Mouse (Mus musculus): ENCODE measurements around the gene Nav2. TPM values are rescaled to one million over a fixed set of nuclear protein-coding genes. Genes with fewer than 3 reads are reported as not detected.

Gene Nav2
- polyA plus RNA-seq, 1 experiment from 2014 or later: 24.2 TPM

DNA sequence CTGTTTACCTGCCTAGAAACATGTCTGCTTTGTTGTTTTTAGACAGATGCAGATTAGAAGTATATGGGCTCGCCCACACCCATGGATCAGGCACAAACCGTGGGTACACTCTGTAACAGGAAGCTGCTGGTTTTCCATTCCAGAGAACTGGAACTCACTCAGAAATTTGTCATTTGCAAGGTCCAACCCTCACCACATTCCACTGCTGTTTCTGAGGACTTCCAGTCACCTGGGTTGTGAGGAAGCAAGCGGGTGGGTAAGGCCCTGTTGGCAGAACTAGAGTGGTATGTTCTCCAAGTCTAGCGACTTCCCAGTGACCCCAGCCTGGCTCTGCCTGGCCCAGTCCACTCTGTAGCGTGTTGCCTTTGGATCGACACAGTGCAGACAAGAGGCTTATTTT is 349.6 kb downstream of the Nav2 start:
- H3K4me2 ChIP-seq: no peak overlapping the region
- no peaks in the 10 kb centered on the region for H3K9me3 ChIP-seq
- no peak overlapping the region for H3K9ac ChIP-seq
- peaks cover 61% of the 10 kb centered on the region for H3K4me1 ChIP-seq (replicated peaks)
- 94% methylated on average over 6 of the region's 6 CpGs for WGBS
- ATAC-seq (ENCODE audit: low FRiP score): no peak
- H3K4me3 ChIP-seq: no peak overlapping the region
- no peaks in the 10 kb centered on the region for H3K36me3 ChIP-seq
- H3K27me3 ChIP-seq: no peaks in the 10 kb centered on the region
- no peak overlapping the region for H3K27ac ChIP-seq

DNA sequence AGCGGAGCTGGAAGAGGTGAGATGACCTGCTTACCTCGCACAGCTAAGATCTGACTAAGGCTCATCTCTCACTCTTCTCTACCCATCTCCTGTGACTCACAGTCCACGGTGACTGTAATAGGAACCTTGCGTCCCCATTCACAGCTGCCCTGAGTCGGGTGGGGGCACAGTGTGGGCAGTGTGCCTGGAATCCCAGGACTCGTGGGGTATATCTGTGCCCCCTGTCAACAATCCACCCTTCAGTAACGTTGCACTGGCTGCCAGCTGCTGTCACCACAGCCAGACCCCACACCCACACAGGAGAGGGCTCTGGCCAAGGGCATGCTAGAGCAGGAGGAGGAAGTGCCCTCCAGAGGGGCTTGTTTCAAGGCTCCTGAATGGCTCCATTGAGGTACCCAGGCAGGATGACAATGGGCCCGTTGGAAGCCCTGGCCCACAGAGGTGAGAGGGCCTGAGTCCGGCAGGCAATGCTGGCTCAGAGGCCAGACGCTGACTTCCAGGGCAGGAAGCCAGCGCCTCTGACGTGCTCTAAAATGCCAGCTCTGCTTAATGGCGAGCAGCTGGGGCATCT is 353.5 kb downstream of the Nav2 start:
- no peaks in the 10 kb centered on the region for H3K9me3 ChIP-seq
- H3K36me3 ChIP-seq: no peaks in the 10 kb centered on the region
- WGBS: 55% methylated on average over 13 of the region's 13 CpGs
- H3K27me3 ChIP-seq: no peaks in the 10 kb centered on the region
- ATAC-seq (ENCODE audit: low FRiP score): peak; percentile 55
- H3K4me3 ChIP-seq: no peak overlapping the region
- no peak overlapping the region for H3K9ac ChIP-seq
- H3K4me2 ChIP-seq: no peak overlapping the region
- H3K4me1 ChIP-seq (replicated peaks): peaks cover 60% of the 10 kb centered on the region
- peak overlapping the region; percentile 64; the same call in 1 of the 2 replicates for H3K27ac ChIP-seq

DNA sequence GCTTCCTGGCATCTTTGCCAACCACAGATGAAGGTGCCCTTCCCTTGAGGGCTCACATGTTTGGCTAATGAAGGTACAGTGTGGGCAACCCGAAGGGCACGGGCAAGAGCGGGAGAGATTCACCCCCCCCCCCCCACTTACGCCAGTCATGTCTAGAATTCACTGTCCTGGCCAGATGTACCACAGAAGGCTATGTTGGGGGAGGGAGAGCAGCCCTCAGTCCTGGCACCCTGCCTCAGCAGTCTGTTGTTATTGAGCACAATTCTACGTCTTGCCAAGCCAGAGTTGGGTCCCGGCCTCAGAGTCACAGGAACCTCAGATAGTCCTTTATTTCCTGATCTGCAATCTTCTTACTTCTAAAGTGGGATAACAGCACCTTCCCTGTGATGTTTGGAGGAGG is 357.9 kb downstream of the Nav2 start:
- peaks cover 44% of the 10 kb centered on the region for H3K4me1 ChIP-seq (replicated peaks)
- no peak overlapping the region for H3K27ac ChIP-seq
- H3K4me3 ChIP-seq: no peak overlapping the region
- H3K27me3 ChIP-seq: no peaks in the 10 kb centered on the region
- no peaks in the 10 kb centered on the region for H3K36me3 ChIP-seq
- no peak overlapping the region for H3K9ac ChIP-seq
- H3K9me3 ChIP-seq: no peaks in the 10 kb centered on the region
- H3K4me2 ChIP-seq: no peak overlapping the region
- WGBS: 73% methylated on average over 6 of the region's 6 CpGs
- ATAC-seq (ENCODE audit: low FRiP score): 0 out of 2 replicates have a peak, but pooled peaks have one; percentile 21

DNA sequence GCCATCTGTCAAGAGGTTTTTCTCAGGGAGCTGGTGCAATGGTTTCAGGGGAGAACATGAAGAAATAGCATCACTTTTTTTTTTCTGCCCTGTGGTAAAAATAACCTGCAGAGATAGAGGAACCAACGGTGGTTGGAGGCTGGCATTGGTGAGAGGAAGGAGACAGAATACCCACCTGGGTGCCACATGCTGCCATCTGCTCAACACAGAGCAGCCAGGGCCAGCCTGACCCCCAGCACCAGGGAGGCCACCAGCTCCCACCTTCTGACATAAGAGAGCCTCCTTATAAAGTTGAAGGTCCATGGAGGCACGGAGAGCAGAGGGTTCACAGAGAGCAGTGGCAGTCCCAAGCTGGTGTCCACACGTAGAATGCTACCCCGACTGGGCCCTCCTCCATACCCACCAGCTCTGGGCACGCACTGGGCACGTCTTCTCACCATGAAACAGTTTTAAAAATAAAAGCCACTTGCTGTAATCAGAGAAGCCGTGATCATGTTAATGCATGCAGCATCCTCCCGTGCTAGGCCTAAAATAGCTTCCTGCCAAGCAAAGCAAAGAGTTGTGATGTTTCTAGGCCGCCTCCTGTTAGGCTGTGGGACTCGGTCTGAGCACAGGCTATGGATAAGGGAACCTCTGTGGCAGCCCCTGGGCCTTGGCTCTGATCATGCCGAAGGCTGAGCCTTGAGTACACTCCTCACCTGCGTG is 359.3 kb downstream of the Nav2 start:
- H3K36me3 ChIP-seq: no peaks in the 10 kb centered on the region
- H3K9me3 ChIP-seq: no peaks in the 10 kb centered on the region
- 83% methylated on average over 12 of the region's 12 CpGs for WGBS
- H3K4me2 ChIP-seq: no peak overlapping the region
- no peak for ATAC-seq (ENCODE audit: low FRiP score)
- H3K27me3 ChIP-seq: no peaks in the 10 kb centered on the region
- H3K4me3 ChIP-seq: no peak overlapping the region
- peaks cover 34% of the 10 kb centered on the region for H3K4me1 ChIP-seq (replicated peaks)
- H3K9ac ChIP-seq: no peak overlapping the region
- 0 out of 2 replicates have a peak overlapping the region, but pooled peaks have one; percentile 12 for H3K27ac ChIP-seq

DNA sequence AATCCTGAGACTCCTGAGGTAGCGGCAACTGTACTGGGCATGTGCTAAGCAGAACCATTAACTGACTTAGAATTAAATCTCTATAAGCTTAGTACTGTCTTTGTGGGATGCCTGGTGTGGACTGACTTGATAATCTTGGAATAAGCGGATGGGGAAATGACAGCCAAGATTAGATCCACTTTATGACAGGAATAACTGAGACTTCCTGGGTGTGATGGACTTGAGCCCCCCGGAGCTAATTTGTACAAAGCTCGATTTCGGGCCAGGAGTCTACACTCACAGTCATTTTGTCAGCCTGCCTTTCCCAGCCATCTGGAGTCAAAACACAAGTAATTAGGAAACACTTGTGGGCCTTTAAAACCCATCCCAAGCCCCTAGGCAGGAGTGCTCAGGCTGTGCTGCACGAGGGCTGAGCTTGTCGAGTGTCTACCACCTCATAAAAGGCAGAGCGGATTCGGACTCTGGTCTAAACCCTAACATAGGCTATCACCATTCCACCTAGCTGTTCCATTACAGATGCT is 359.9 kb downstream of the Nav2 start:
- Histone ChIP-seq H3K4me2 (no peak overlapping the region), H3K4me1 (replicated peaks) (peaks cover 34% of the 10 kb centered on the region), H3K36me3 (no peaks in the 10 kb centered on the region), H3K9me3 (no peaks in the 10 kb centered on the region), H3K27ac (0 out of 2 replicates have a peak overlapping the region, but pooled peaks have one; percentile 12), H3K4me3 (no peak overlapping the region), H3K27me3 (no peaks in the 10 kb centered on the region), H3K9ac (no peak overlapping the region)
- ATAC-seq (ENCODE audit: low FRiP score): no peak
- WGBS: 77% methylated on average over 9 of the region's 9 CpGs

DNA sequence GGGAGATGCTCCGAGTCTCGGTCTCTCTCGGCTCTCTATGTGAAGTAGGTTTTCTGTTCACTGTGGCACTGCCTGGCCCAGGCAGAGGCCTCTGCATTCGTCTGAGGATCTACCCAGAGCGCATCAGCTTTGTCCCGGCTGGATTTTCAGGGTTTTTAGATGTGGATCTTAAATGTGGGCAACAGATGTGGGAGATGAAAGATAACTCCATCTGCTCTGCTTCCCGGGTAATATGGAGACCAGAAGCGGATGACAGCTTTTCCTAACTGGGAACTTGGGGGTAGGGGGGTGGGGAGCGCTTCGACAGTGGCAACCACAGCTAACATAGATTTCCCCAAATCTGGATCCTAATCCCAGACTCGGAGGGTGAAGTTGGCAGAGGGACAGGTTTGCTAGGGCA is 362.3 kb downstream of the Nav2 start:
- Histone ChIP-seq H3K36me3 (no peaks in the 10 kb centered on the region), H3K27me3 (no peaks in the 10 kb centered on the region), H3K9me3 (no peaks in the 10 kb centered on the region), H3K4me2 (no peak overlapping the region), H3K4me3 (no peak overlapping the region), H3K27ac (no peak overlapping the region), H3K9ac (no peak overlapping the region), H3K4me1 (replicated peaks) (peaks cover 54% of the 10 kb centered on the region)
- ATAC-seq (ENCODE audit: low FRiP score): no peak
- WGBS: 74% methylated on average over 11 of the region's 11 CpGs

DNA sequence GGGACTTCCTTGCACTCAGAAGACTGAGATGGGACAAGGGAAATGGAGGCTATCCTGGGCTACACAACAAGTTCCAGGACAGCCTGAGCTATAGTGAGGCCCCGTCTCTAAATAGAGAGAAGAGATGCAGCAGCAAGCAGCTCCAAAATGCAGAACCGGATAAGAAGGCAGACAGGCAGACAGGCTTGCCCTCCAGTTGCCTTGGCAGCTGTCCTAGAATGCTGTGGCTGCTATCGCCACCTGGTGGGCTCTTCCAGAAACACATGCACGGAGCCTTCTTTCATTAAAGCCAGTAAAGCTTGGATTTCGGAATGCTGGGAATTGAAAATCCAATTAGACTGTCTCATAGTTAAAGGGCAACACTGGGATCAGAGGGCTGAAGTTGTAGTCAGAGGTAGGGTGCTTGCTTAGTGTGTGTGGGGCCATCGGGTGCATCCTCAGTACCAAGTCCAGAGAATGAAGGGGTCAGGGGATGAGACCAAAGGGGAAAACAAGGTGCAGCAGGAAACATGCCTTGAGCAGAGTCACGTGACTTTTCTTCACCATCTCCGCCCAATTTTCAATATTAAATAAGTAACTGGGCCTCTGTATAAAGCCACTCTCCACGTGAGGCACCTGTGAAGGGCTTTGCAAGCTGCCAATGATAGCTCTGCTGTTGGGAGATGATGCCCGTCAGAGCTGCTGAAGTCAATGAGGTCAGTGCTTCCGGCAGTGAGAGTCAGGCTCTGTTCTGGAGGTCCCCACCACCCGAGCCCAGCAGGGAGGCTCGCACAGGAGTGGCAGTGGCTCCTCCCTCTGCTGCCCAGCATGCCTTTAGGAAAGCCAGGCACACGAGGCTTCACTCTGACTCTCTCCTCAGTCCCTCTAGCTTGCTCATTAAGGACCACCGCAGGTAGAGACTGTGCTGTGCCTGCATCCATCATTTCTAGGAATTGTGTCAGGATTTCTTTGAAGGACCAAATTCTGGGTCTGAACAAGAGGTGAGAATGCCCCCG is 364.2 kb downstream of the Nav2 start:
- Histone ChIP-seq H3K4me1 (replicated peaks) (peaks cover 51% of the 10 kb centered on the region), H3K9ac (0 out of 2 replicates have a peak overlapping the region, but pooled peaks have one; percentile 6), H3K9me3 (no peaks in the 10 kb centered on the region), H3K4me2 (no peak overlapping the region), H3K36me3 (no peaks in the 10 kb centered on the region), H3K27me3 (no peaks in the 10 kb centered on the region), H3K27ac (no peak overlapping the region), H3K4me3 (no peak overlapping the region)
- peak; percentile 23; the same call in 1 of the 2 replicates for ATAC-seq (ENCODE audit: low FRiP score)
- 24% methylated on average over 16 of the region's 16 CpGs for WGBS

DNA sequence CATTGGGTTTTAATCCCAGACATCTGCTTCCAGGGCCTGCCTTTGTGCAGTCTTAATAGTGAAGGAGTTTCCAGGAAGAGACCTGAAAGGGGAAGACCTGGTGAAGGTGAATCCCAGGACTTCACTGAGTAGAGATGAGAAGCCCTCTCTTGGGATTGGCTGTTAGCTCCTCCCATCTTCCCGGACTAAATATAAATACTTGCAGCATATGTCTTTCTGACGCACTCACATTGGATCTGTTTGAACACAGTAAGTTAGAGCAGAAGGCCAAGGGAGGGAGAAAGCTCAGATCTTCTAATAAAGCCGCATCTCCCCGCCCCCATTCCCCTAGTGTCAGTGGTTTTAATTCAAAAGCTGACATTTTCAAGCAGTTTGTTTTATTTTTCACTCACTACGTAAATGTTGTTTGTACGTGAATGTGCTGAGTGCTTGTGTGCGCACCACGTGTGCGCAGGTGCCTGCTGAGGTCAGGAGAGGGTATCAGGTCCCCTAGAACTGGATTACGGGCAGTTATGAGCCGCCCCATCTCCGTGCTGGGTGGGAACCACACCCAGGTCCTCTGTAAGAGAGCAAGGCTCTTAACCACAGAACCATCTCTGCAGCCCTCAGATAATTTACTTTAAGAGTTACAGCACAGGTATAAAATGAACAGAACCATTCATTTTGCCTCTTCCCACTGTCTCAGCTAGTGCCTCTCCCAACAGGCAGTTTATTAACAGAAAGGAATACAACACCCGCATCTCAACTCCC is 365.6 kb downstream of the Nav2 start:
- no peaks in the 10 kb centered on the region for H3K27me3 ChIP-seq
- no peak for ATAC-seq (ENCODE audit: low FRiP score)

DNA sequence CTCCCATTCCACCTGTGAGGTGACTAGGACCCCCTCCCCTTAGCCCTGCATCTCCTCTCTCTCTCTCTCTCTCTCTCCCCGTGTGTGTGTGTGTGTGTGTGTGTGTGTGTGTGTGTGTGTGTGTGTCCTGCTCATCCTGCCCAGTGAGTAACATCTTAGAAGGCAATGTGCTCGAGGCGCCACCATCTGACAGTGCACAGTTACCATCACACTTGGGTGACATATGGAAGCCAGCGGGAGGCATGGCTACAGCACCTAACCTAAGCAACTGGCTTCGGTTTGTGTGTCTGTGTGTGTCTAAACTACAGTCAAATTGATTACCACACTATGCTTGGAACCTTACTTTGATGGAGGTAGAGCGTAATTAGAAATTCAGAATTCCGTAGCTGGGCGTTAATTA is 366.2 kb downstream of the Nav2 start:
- 65% methylated on average over 8 of the region's 8 CpGs for WGBS
- Histone ChIP-seq H3K9ac (no peak overlapping the region), H3K27ac (peak overlapping the region; percentile 13; the same call in 1 of the 2 replicates), H3K4me2 (no peak overlapping the region), H3K4me1 (replicated peaks) (peaks cover 44% of the 10 kb centered on the region), H3K9me3 (no peaks in the 10 kb centered on the region), H3K27me3 (no peaks in the 10 kb centered on the region), H3K4me3 (no peak overlapping the region), H3K36me3 (no peaks in the 10 kb centered on the region)
- no peak for ATAC-seq (ENCODE audit: low FRiP score)

More for the DNA sequence above, 365.6 kb downstream of the Nav2 start:
- Histone ChIP-seq H3K27ac (no peak overlapping the region), H3K4me1 (replicated peaks) (peaks cover 44% of the 10 kb centered on the region), H3K36me3 (no peaks in the 10 kb centered on the region), H3K4me2 (no peak overlapping the region), H3K9ac (no peak overlapping the region), H3K4me3 (no peak overlapping the region), H3K9me3 (no peaks in the 10 kb centered on the region)
- WGBS: 89% methylated on average over 13 of the region's 13 CpGs

GRCm38 (mm10) chr7:49276163-49276562 is 367.6 kb downstream of the Nav2 start:
- 88% methylated on average over 8 of the region's 8 CpGs for WGBS
- H3K4me3 ChIP-seq: no peak overlapping the region
- no peak overlapping the region for H3K9ac ChIP-seq
- ATAC-seq (ENCODE audit: low FRiP score): no peak
- H3K27me3 ChIP-seq: no peaks in the 10 kb centered on the region
- H3K4me1 ChIP-seq (replicated peaks): peaks cover 39% of the 10 kb centered on the region
- H3K4me2 ChIP-seq: no peak overlapping the region
- H3K9me3 ChIP-seq: no peaks in the 10 kb centered on the region
- no peak overlapping the region for H3K27ac ChIP-seq
- H3K36me3 ChIP-seq: no peaks in the 10 kb centered on the region

- Histone ChIP-seq H3K4me3 (no peak overlapping the region), H3K4me1 (replicated peaks) (peaks cover 35% of the 10 kb centered on the region), H3K27ac (no peak overlapping the region), H3K27me3 (no peaks in the 10 kb centered on the region), H3K36me3 (no peaks in the 10 kb centered on the region), H3K9ac (no peak overlapping the region), H3K9me3 (no peaks in the 10 kb centered on the region), H3K4me2 (no peak overlapping the region)
- no peak for ATAC-seq (ENCODE audit: low FRiP score)
- 93% methylated on average over 4 of the region's 4 CpGs for WGBS
These were observed 369.2 kb downstream of the Nav2 start for GRCm38 (mm10) chr7:49277685-49278084.

All from hindbrain, embryonic 13.5 days (tissue).